Mouse (Mus musculus): ENCODE results near the gene Vmn1r194. TPM values are rescaled to one million over a fixed set of nuclear protein-coding genes. Genes with fewer than 3 reads are reported as not detected.

Vmn1r194 gene
- total and polyA plus RNA-seq, 3 experiments: not detected

GRCm38 (mm10) chr13:22284578-22284977 is 40.6 kb downstream of the Vmn1r194 start:
- no peak overlapping the region for H3K4me2 ChIP-seq (ENCODE audit: insufficient read depth, low read depth, poor library complexity, severe bottlenecking)
- no peaks in the 10 kb centered on the region for H3K27me3 ChIP-seq (replicated peaks)
- H3K4me3 ChIP-seq (replicated peaks in 1 of 3; ENCODE audit: low read depth in 2 of 3, low read length in 2 of 3, poor library complexity in 1 of 3): no peak overlapping the region
- TF ChIP-seq ZNF384 (IDR thresholded peaks at IDR 0.05; ENCODE audit: low read depth, low read length) (no peak), RAD21 (IDR thresholded peaks at IDR 0.05; ENCODE audit: low read depth, low read length) (peak; percentile 34), SMC3 (IDR thresholded peaks at IDR 0.05; ENCODE audit: low read depth, low read length) (peak; percentile 47), CTCF (conservative IDR thresholded peaks at IDR 0.05 in 1 of 2, IDR thresholded peaks at IDR 0.05 in 1 of 2; ENCODE audit: low read depth in 2 of 2, low read length in 2 of 2) (peak in 1 of 2 experiments; percentile 51; a peak in 2 of 4 replicates)
- in situ Hi-C loops (cut with MboI; ENCODE audit: low pct_ligation_motif_present, low pct_unique_long_range_greater_than_20kb, low sequenced_read_pairs): no loop called here
- no peaks in the 10 kb centered on the region for H3K79me2 ChIP-seq (replicated peaks; ENCODE audit: control insufficient read depth, extremely low read depth, insufficient read depth, poor library complexity, severe bottlenecking)
- DNase-seq (ENCODE audit: extremely low read depth): peak; percentile 19
- H3K4me1 ChIP-seq (ENCODE audit: control insufficient read depth in 1 of 2, insufficient read depth in 2 of 2): no peaks in the 10 kb centered on the region
- H3K27ac ChIP-seq (ENCODE audit: insufficient read depth, low read depth): no peak overlapping the region
- no peak overlapping the region for H3K9ac ChIP-seq (ENCODE audit: insufficient read depth, low read depth)
- H3K9me3 ChIP-seq (replicated peaks; ENCODE audit: low read length): no peaks in the 10 kb centered on the region
- no peaks in the 10 kb centered on the region for H3K36me3 ChIP-seq (replicated peaks in 1 of 2; ENCODE audit: control insufficient read depth in 1 of 2, insufficient read depth in 1 of 2, low read length in 1 of 2)
- dilution Hi-C loops (cut with MboI; ENCODE audit: extremely low pct_ligation_motif_present, extremely low pct_unique_long_range_greater_than_20kb, low sequenced_read_pairs): no loop called here

- no peaks in the 10 kb centered on the region for H3K9me3 ChIP-seq (replicated peaks; ENCODE audit: low read length)
- no peak within 1 kb of the TSS for H3K9ac ChIP-seq (ENCODE audit: insufficient read depth, low read depth)
- H3K36me3 ChIP-seq (replicated peaks in 1 of 2; ENCODE audit: control insufficient read depth in 1 of 2, insufficient read depth in 1 of 2, low read length in 1 of 2): no peaks in the 10 kb centered on the region
- no peak for DNase-seq (ENCODE audit: extremely low read depth)
- no peak within 1 kb of the TSS for H3K4me3 ChIP-seq (replicated peaks in 1 of 3; ENCODE audit: low read depth in 2 of 3, low read length in 2 of 3, poor library complexity in 1 of 3)
- TF ChIP-seq SMC3 (IDR thresholded peaks at IDR 0.05; ENCODE audit: low read depth, low read length) (no peak), ZKSCAN1 (IDR thresholded peaks at IDR 0.05; ENCODE audit: borderline replicate concordance, low read depth, low read length) (no peak), KAT2A (IDR thresholded peaks at IDR 0.05; ENCODE audit: insufficient replicate concordance, low read length) (no peak), ETS1 (conservative IDR thresholded peaks at IDR 0.05; ENCODE audit: low read depth, low read length) (no peak), USF2 (conservative IDR thresholded peaks at IDR 0.05; ENCODE audit: low read depth, low read length) (no peak), UBTF (IDR thresholded peaks at IDR 0.05; ENCODE audit: low read depth, low read length) (no peak), RAD21 (IDR thresholded peaks at IDR 0.05; ENCODE audit: low read depth, low read length) (no peak), USF1 (IDR thresholded peaks at IDR 0.05; ENCODE audit: low read depth, low read length) (no peak), BHLHE40 (IDR thresholded peaks at IDR 0.05; ENCODE audit: low read depth, low read length) (no peak), MYC (IDR thresholded peaks at IDR 0.05; ENCODE audit: low read depth, low read length) (no peak), CHD1 (IDR thresholded peaks at IDR 0.05; ENCODE audit: low read depth, low read length) (no peak), MAX (IDR thresholded peaks at IDR 0.05; ENCODE audit: low read length) (no peak), POLR2A (IDR thresholded peaks at IDR 0.05; ENCODE audit: low read depth, low read length) (no peak), ZMIZ1 (IDR thresholded peaks at IDR 0.05; ENCODE audit: low read depth, low read length) (no peak), CTCF (conservative IDR thresholded peaks at IDR 0.05 in 1 of 2, IDR thresholded peaks at IDR 0.05 in 1 of 2; ENCODE audit: low read depth in 2 of 2, low read length in 2 of 2) (no peak), HCFC1 (IDR thresholded peaks at IDR 0.05; ENCODE audit: low read depth, low read length) (no peak), TCF12 (IDR thresholded peaks at IDR 0.05; ENCODE audit: low read depth, low read length) (no peak), EP300 (IDR thresholded peaks at IDR 0.05; ENCODE audit: low read length) (no peak)
- dilution Hi-C loops (cut with MboI; ENCODE audit: extremely low pct_ligation_motif_present, extremely low pct_unique_long_range_greater_than_20kb, low sequenced_read_pairs) (no loop called here), in situ Hi-C loops (cut with MboI; ENCODE audit: low pct_ligation_motif_present, low pct_unique_long_range_greater_than_20kb, low sequenced_read_pairs) (no loop called here)
- no peak within 1 kb of the TSS for H3K27ac ChIP-seq (ENCODE audit: insufficient read depth, low read depth)
- H3K4me2 ChIP-seq (ENCODE audit: insufficient read depth, low read depth, poor library complexity, severe bottlenecking): no peak within 1 kb of the TSS
- no peaks in the 10 kb centered on the region for H3K79me2 ChIP-seq (replicated peaks; ENCODE audit: control insufficient read depth, extremely low read depth, insufficient read depth, poor library complexity, severe bottlenecking)
- no peaks in the 10 kb centered on the region for H3K4me1 ChIP-seq (ENCODE audit: control insufficient read depth in 1 of 2, insufficient read depth in 2 of 2)
- no peaks in the 10 kb centered on the region for H3K27me3 ChIP-seq (replicated peaks)
These were observed 45.6 kb downstream of the Vmn1r194 start, which contains the start of gene Vmn1r196 for GRCm38 (mm10) chr13:22289620-22290019. Gene Vmn1r196 (plus strand): TSS chr13:22289920.

Other genes starting within 250 kb of the Vmn1r194 start
- gene Prss16, start 234.5 kb upstream of the Vmn1r194 start, total RNA-seq (2012; rRNA removed): 0.38 and 0.47 TPM in 2 replicates
- 0.69 and 1.4 TPM in 2 replicates for gene Prss16, start 234.5 kb upstream of the Vmn1r194 start, total RNA-seq (2014; rRNA removed)
- 0.36 and 0.44 TPM in 2 replicates for gene Prss16, start 234.5 kb upstream of the Vmn1r194 start, polyA plus RNA-seq (2012; ENCODE audit: insufficient read length, low read depth)
- gene Hist1h2ah, start 208.6 kb upstream of the Vmn1r194 start, total RNA-seq (2012; rRNA removed): 628 and 652 TPM in 2 replicates
- 4.9 and 8.1 TPM in 2 replicates for gene Hist1h2ah, start 208.6 kb upstream of the Vmn1r194 start, total RNA-seq (2014; rRNA removed)
- gene Hist1h2ah, start 208.6 kb upstream of the Vmn1r194 start, polyA plus RNA-seq (2012; ENCODE audit: insufficient read length, low read depth): 2.3 and 4.5 TPM in 2 replicates
- gene Hist1h2bk, start 208.3 kb upstream of the Vmn1r194 start, total RNA-seq (2012; rRNA removed): 2,586 and 2,636 TPM in 2 replicates
- gene Hist1h2bk, start 208.3 kb upstream of the Vmn1r194 start, total RNA-seq (2014; rRNA removed): 38.2 and 47.2 TPM in 2 replicates
- 3.7 and 8.1 TPM in 2 replicates for gene Hist1h2bk, start 208.3 kb upstream of the Vmn1r194 start, polyA plus RNA-seq (2012; ENCODE audit: insufficient read length, low read depth)
- gene Hist1h4i, start 202.9 kb upstream of the Vmn1r194 start, total RNA-seq (2012; rRNA removed): 768 and 812 TPM in 2 replicates
- 29.9 and 35.7 TPM in 2 replicates for gene Hist1h4i, start 202.9 kb upstream of the Vmn1r194 start, total RNA-seq (2014; rRNA removed)
- gene Hist1h4i, start 202.9 kb upstream of the Vmn1r194 start, polyA plus RNA-seq (2012; ENCODE audit: insufficient read length, low read depth): 6.4 TPM in 2 replicates
- gene Hist1h2ag, start 201.3 kb upstream of the Vmn1r194 start, total RNA-seq (2012; rRNA removed): 576 and 708 TPM in 2 replicates
- gene Hist1h2ag, start 201.3 kb upstream of the Vmn1r194 start, total RNA-seq (2014; rRNA removed): 21.8 and 22.0 TPM in 2 replicates
- 7.3 and 13.0 TPM in 2 replicates for gene Hist1h2ag, start 201.3 kb upstream of the Vmn1r194 start, polyA plus RNA-seq (2012; ENCODE audit: insufficient read length, low read depth)
- gene Hist1h2bj, start 201.0 kb upstream of the Vmn1r194 start, total RNA-seq (2012; rRNA removed): 1,723 and 1,790 TPM in 2 replicates
- gene Hist1h2bj, start 201.0 kb upstream of the Vmn1r194 start, total RNA-seq (2014; rRNA removed): 23.2 and 23.8 TPM in 2 replicates
- 0.72 and 2.5 TPM in 2 replicates for gene Hist1h2bj, start 201.0 kb upstream of the Vmn1r194 start, polyA plus RNA-seq (2012; ENCODE audit: insufficient read length, low read depth)
- gene Vmn1r188, start 159.8 kb upstream of the Vmn1r194 start, total RNA-seq (2012; rRNA removed): not detected in 2 replicates
- gene Vmn1r188, start 159.8 kb upstream of the Vmn1r194 start, total RNA-seq (2014; rRNA removed): not detected in 2 replicates
- gene Vmn1r188, start 159.8 kb upstream of the Vmn1r194 start, polyA plus RNA-seq (2012; ENCODE audit: insufficient read length, low read depth): not detected in 2 replicates
- not detected in 2 replicates for gene Vmn1r189, start 138.4 kb upstream of the Vmn1r194 start, total RNA-seq (2012; rRNA removed)
- not detected in 2 replicates for gene Vmn1r189, start 138.4 kb upstream of the Vmn1r194 start, total RNA-seq (2014; rRNA removed)
- gene Vmn1r189, start 138.4 kb upstream of the Vmn1r194 start, polyA plus RNA-seq (2012; ENCODE audit: insufficient read length, low read depth): not detected in 2 replicates
- gene Vmn1r191, start 60.2 kb upstream of the Vmn1r194 start, total RNA-seq (2012; rRNA removed): not detected in 2 replicates
- not detected in 2 replicates for gene Vmn1r191, start 60.2 kb upstream of the Vmn1r194 start, total RNA-seq (2014; rRNA removed)
- not detected in 2 replicates for gene Vmn1r191, start 60.2 kb upstream of the Vmn1r194 start, polyA plus RNA-seq (2012; ENCODE audit: insufficient read length, low read depth)
- gene Vmn1r192, start 53.1 kb upstream of the Vmn1r194 start, total RNA-seq (2012; rRNA removed): not detected in 2 replicates
- not detected in 2 replicates for gene Vmn1r192, start 53.1 kb upstream of the Vmn1r194 start, total RNA-seq (2014; rRNA removed)
- not detected in 2 replicates for gene Vmn1r192, start 53.1 kb upstream of the Vmn1r194 start, polyA plus RNA-seq (2012; ENCODE audit: insufficient read length, low read depth)
- gene Vmn1r193, start 21.1 kb upstream of the Vmn1r194 start, total RNA-seq (2012; rRNA removed): not detected in 2 replicates
- not detected in 2 replicates for gene Vmn1r193, start 21.1 kb upstream of the Vmn1r194 start, total RNA-seq (2014; rRNA removed)
- not detected in 2 replicates for gene Vmn1r193, start 21.1 kb upstream of the Vmn1r194 start, polyA plus RNA-seq (2012; ENCODE audit: insufficient read length, low read depth)
- gene Vmn1r195, start 26.3 kb downstream of the Vmn1r194 start, total RNA-seq (2012; rRNA removed): not detected in 2 replicates
- not detected in 2 replicates for gene Vmn1r195, start 26.3 kb downstream of the Vmn1r194 start, total RNA-seq (2014; rRNA removed)
- gene Vmn1r195, start 26.3 kb downstream of the Vmn1r194 start, polyA plus RNA-seq (2012; ENCODE audit: insufficient read length, low read depth): not detected in 2 replicates
- gene Vmn1r196, start 45.7 kb downstream of the Vmn1r194 start, total RNA-seq (2012; rRNA removed): not detected in 2 replicates
- not detected in 2 replicates for gene Vmn1r196, start 45.7 kb downstream of the Vmn1r194 start, total RNA-seq (2014; rRNA removed)
- gene Vmn1r196, start 45.7 kb downstream of the Vmn1r194 start, polyA plus RNA-seq (2012; ENCODE audit: insufficient read length, low read depth): not detected in 2 replicates
- gene Vmn1r197, start 80.4 kb downstream of the Vmn1r194 start, total RNA-seq (2012; rRNA removed): not detected in 2 replicates
- not detected in 2 replicates for gene Vmn1r197, start 80.4 kb downstream of the Vmn1r194 start, total RNA-seq (2014; rRNA removed)
- gene Vmn1r197, start 80.4 kb downstream of the Vmn1r194 start, polyA plus RNA-seq (2012; ENCODE audit: insufficient read length, low read depth): 0.04 TPM in 1 of 2 replicates, not detected in the other
- gene Vmn1r198, start 106.1 kb downstream of the Vmn1r194 start, total RNA-seq (2012; rRNA removed): not detected in 2 replicates
- not detected in 2 replicates for gene Vmn1r198, start 106.1 kb downstream of the Vmn1r194 start, total RNA-seq (2014; rRNA removed)
- not detected in 2 replicates for gene Vmn1r198, start 106.1 kb downstream of the Vmn1r194 start, polyA plus RNA-seq (2012; ENCODE audit: insufficient read length, low read depth)
- gene Vmn1r199, start 135.6 kb downstream of the Vmn1r194 start, total RNA-seq (2012; rRNA removed): not detected in 2 replicates
- gene Vmn1r199, start 135.6 kb downstream of the Vmn1r194 start, total RNA-seq (2014; rRNA removed): not detected in 2 replicates
- not detected in 2 replicates for gene Vmn1r199, start 135.6 kb downstream of the Vmn1r194 start, polyA plus RNA-seq (2012; ENCODE audit: insufficient read length, low read depth)
- gene Vmn1r200, start 146.2 kb downstream of the Vmn1r194 start, total RNA-seq (2012; rRNA removed): not detected in 2 replicates
- not detected in 2 replicates for gene Vmn1r200, start 146.2 kb downstream of the Vmn1r194 start, total RNA-seq (2014; rRNA removed)
- gene Vmn1r200, start 146.2 kb downstream of the Vmn1r194 start, polyA plus RNA-seq (2012; ENCODE audit: insufficient read length, low read depth): not detected in 2 replicates
- gene Vmn1r201, start 227.7 kb downstream of the Vmn1r194 start, total RNA-seq (2012; rRNA removed): 0.13 TPM in 1 of 2 replicates, not detected in the other
- gene Vmn1r201, start 227.7 kb downstream of the Vmn1r194 start, total RNA-seq (2014; rRNA removed): 0.04 TPM in 1 of 2 replicates, not detected in the other
- gene Vmn1r201, start 227.7 kb downstream of the Vmn1r194 start, polyA plus RNA-seq (2012; ENCODE audit: insufficient read length, low read depth): not detected in 2 replicates